Mouse (Mus musculus) liver, postnatal 0 days (tissue): Measurements from ENCODE around the gene Zdhhc23. TPM values are rescaled to one million over a fixed set of nuclear protein-coding genes. Genes with fewer than 3 reads are reported as not detected.

Source experiments
- ATAC-seq: fragments of 200-750 bp; cut with Nextera tagmentation; 2 replicates; pipeline ENCODE4 v1.8.0; 2017; ENCODE audit warnings: mild to moderate bottlenecking, moderate library complexity
- DNase-seq: peaks from one replicate; pipeline ENCODE4 v3.0.0-alpha.2; 2016
- H3K27ac ChIP-seq: fragments of 300-500 bp; sonication (generic); 2 replicates; pipeline ENCODE4 v1.5.1; 2014; ENCODE audit warnings: antibody characterized with exemption, moderate library complexity, mild to moderate bottlenecking, low read depth
- H3K27me3 ChIP-seq: fragments of 300-500 bp; sonication (generic); 2 replicates; pipeline ENCODE4 v1.6.1; 2014; ENCODE audit warnings: low read length, control low read depth, mixed read lengths; ENCODE audit not compliant: insufficient read depth
- H3K36me3 ChIP-seq: fragments of 300-500 bp; sonication (generic); replicated peaks from 2 replicates; pipeline ENCODE4 v1.6.1; 2014; ENCODE audit warnings: mild to moderate bottlenecking, control low read depth, low read length, moderate library complexity, mixed read lengths; ENCODE audit not compliant: insufficient read depth
- H3K4me1 ChIP-seq: fragments of 300-500 bp; sonication (generic); 2 replicates; pipeline ENCODE4 v1.6.1; 2014; ENCODE audit warnings: antibody characterized with exemption, mild to moderate bottlenecking, control low read depth; ENCODE audit not compliant: insufficient read depth
- H3K4me2 ChIP-seq: fragments of 300-500 bp; sonication (generic); 2 replicates; pipeline ENCODE4 v1.6.1; 2014; ENCODE audit warnings: low read depth, mild to moderate bottlenecking, low read length, moderate library complexity, mixed read lengths
- H3K4me3 ChIP-seq: fragments of 300-500 bp; sonication (generic); 2 replicates; pipeline ENCODE4 v1.5.1; 2014; ENCODE audit warnings: low read depth, low read length
- H3K9ac ChIP-seq: fragments of 300-500 bp; sonication (generic); replicated peaks from 2 replicates; pipeline ENCODE4 v1.6.1; 2014; ENCODE audit warnings: mild to moderate bottlenecking, moderate library complexity
- H3K9me3 ChIP-seq: fragments of 300-500 bp; sonication (generic); 2 replicates; pipeline ENCODE4 v1.6.1; 2016; ENCODE audit warnings: mild to moderate bottlenecking, control low read depth, low read length, mixed read lengths
- CTCF ChIP-seq: sonication (generic); IDR thresholded peaks from 2 replicates; pipeline ENCODE4 v1.5.1; 2016; ENCODE audit warnings: antibody characterized with exemption, low read depth
- EP300 ChIP-seq: IDR thresholded peaks from 2 replicates; pipeline ENCODE4 v1.6.1; 2016; ENCODE audit warnings: antibody characterized with exemption, low read depth, mild to moderate bottlenecking
- WGBS: fragments of 180-500 bp; shearing (Covaris S2); extraction: QIAGEN DNeasy Blood & Tissue Kit; methylation state at CpG from one replicate; pipeline ENCODE4 v1.1.7; 2014; ENCODE audit not compliant: insufficient replicate concordance; 5-methylcytosine and 5-hydroxymethylcytosine counted together
- polyA plus RNA-seq: library from polyadenylated mRNA; unstranded; fragments of >200 nt; fragmentation: Nextera tagmentation; extraction: Ambion mirVana; gene quantifications from 2 replicates; pipeline ENCODE4 v1.2.1, GENCODE M21; 2015

Zdhhc23 gene
- polyA plus RNA-seq, result 0.20 and 0.40 TPM in 2 replicates

DNA sequence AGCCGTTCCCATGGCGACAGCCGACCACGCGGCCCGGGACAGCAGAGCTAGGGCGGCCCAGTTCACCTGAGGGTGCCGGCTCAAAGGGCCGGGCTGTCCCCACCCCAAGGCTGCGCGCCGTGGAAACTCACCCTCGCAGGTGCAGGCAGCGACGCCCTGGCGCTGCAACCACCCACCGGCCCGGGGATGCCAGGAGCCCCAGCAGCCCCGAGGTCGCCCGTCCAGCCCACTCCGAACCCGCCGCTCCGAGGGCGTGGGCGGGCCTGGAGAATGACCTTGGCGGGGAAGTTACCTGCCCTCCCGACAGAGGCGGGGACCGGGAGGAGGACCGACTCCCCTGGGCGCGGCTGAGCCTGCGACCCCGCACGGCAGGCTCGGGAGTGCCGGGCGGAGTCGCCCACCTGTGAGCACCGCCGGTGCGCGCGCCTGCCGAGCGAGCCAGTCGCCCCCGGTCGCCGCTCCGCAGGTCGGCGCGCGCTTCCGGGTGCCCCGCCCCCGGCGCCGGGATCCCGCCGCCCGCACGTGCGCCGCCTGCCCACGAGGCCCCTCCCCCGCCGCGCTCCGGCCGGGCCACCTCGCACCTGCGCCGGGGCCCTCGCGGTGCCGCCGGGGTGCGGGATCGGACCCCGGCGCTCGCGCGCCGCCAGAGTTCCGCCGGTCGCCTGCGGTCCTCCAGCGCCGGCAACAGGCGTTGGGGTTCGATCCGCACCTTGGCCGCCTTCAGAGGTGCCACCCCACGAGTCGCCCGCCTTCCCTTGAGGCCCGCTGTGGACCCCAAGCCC lies at the start of gene Zdhhc23:
TSS of gene Zdhhc23 (minus strand) at position 464 of the 782 bp plus-strand sequence.
- TF ChIP-seq CTCF (no peak), EP300 (no peak)
- no peaks in the 10 kb centered on the region for H3K27me3 ChIP-seq
- peak within 1 kb of the TSS; percentile 62 for H3K4me3 ChIP-seq
- no peaks in the 10 kb centered on the region for H3K36me3 ChIP-seq
- H3K4me1 ChIP-seq, result peaks cover 4% of the 10 kb centered on the region
- WGBS, result under 1% methylated on average over 44 of the region's 103 CpGs
- peak; percentile 61 for DNase-seq
- H3K27ac ChIP-seq, result no peak within 1 kb of the TSS
- ATAC-seq, result peak; percentile 89
- H3K9ac ChIP-seq, result peak within 1 kb of the TSS; percentile 56
- peak within 1 kb of the TSS; percentile 95 for H3K4me2 ChIP-seq
- H3K9me3 ChIP-seq, result no peaks in the 10 kb centered on the region

DNA sequence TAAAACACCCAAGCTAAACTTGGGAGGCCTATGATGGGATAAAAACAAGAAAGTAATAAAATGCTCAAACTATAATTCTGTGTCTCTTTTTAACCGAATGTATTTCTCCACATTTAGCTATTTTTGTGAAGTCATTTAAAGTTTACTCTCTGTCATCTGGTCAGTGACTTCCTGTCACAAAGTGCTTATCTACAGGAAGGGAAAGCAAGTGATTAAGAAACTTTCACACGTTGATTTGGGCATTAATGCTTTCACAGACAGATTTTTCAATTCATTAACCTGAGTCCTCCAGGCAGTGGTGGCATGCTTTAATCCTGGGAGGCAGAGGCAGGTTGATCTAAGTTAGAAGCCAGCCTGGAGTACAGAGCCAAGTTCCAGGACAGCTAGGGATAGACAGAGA lies 49.7 kb upstream of the Zdhhc23 start:
- 0 out of 2 replicates have a peak, but pooled peaks cover 3% of the 10 kb centered on the region for H3K36me3 ChIP-seq
- WGBS, result 25% methylated on average over 2 of the region's 2 CpGs
- no peak overlapping the region for H3K27ac ChIP-seq
- no peak overlapping the region for H3K4me2 ChIP-seq
- H3K4me3 ChIP-seq, result no peak overlapping the region
- 0 out of 2 replicates have a peak, but pooled peaks cover 5% of the 10 kb centered on the region for H3K4me1 ChIP-seq
- no peak for ATAC-seq
- no peak for DNase-seq
- no peak overlapping the region for H3K9ac ChIP-seq
- no peaks in the 10 kb centered on the region for H3K9me3 ChIP-seq
- no peak for TF ChIP-seq CTCF
- no peak for TF ChIP-seq EP300
- no peaks in the 10 kb centered on the region for H3K27me3 ChIP-seq

DNA sequence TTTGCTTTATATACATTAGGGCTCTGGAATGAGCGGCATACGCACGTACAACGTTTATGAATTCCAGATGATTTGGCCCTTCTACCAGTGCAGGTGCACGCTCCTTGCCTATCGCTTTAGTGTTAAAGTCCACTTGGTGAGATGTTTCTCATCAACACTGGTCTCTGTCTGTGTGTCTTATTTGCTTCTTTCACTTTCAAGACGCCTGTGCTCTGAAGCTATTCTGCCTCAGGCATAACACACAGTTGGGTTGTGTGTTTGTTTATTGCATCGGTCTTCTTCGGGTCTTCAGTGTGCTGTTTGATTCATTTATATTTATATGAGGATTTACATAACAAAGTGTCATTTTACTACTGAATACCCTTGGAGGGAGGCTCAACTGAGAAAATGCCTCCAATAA lies 47.2 kb upstream of the Zdhhc23 start:
- WGBS, result 84% methylated on average over 9 of the region's 9 CpGs
- Histone ChIP-seq H3K9ac (no peak overlapping the region), H3K27ac (no peak overlapping the region), H3K27me3 (no peaks in the 10 kb centered on the region), H3K4me1 (0 out of 2 replicates have a peak, but pooled peaks cover 5% of the 10 kb centered on the region), H3K4me2 (no peak overlapping the region), H3K4me3 (no peak overlapping the region), H3K36me3 (0 out of 2 replicates have a peak, but pooled peaks cover 3% of the 10 kb centered on the region), H3K9me3 (no peaks in the 10 kb centered on the region)
- ATAC-seq (no peak), DNase-seq (no peak)
- TF ChIP-seq CTCF, result no peak
- no peak for TF ChIP-seq EP300

DNA sequence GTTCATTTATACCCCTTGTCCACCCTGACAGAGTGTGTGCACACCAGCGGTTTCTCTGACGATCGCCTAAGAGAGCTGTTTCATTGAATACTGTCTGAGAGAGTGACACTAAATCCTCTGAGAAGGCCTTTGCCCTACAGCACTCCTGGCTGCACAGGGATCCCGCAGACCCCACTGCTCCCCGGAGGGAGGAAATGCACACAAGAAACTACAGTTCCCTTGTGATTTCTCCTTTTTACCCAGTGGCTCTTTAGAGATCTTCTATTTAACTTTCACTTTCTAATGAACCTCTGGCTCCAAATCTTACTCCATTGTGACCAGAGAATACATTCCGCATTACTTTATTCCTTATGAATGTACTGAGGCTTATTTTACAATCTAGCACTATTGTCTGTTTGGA lies 46.6 kb upstream of the Zdhhc23 start:
- ATAC-seq, result no peak

DNA sequence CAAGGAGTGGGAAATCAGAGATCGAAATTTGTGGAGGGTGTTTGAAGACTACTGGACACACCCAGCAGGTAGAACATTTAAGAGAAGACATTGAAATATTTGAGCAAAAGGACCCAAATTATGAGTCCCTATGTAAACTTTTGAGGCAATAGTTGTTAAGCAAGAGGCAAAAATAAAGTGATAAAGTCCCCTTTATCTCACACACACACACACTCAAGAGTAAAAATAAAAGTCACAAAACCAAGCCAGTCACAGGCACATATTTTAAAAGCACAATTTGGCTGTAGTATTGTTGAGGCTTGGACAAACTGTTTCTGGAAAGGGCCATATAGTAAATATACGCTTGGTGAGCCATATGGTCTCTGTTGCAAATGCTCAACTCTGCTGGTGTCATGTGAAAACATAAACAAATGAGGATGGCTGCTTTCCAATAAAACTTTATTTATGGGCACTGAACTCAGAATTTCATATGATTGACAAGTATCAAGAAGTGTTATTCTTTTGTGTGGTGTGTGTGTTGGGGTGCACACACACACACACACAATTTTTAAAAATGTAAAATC lies 39.5 kb upstream of the Zdhhc23 start:
- peaks cover 27% of the 10 kb centered on the region for H3K4me1 ChIP-seq
- TF ChIP-seq EP300 (no peak; the same call in 1 of the 2 replicates), CTCF (no peak)
- peak overlapping the region; percentile 58 for H3K4me2 ChIP-seq
- DNase-seq (no peak), ATAC-seq (no peak)
- 0 out of 2 replicates have a peak overlapping the region, but pooled peaks have one; percentile 8 for H3K9ac ChIP-seq
- H3K27me3 ChIP-seq, result no peaks in the 10 kb centered on the region
- H3K4me3 ChIP-seq, result no peak overlapping the region
- H3K27ac ChIP-seq, result peak overlapping the region; percentile 87
- WGBS, result 56% methylated on average over 2 of the region's 2 CpGs
- H3K9me3 ChIP-seq, result no peaks in the 10 kb centered on the region
- no peaks in the 10 kb centered on the region for H3K36me3 ChIP-seq

More for the DNA sequence above, 46.6 kb upstream of the Zdhhc23 start:
- H3K27ac ChIP-seq, result 0 out of 2 replicates have a peak overlapping the region, but pooled peaks have one; percentile 23
- no peaks in the 10 kb centered on the region for H3K9me3 ChIP-seq
- WGBS, result 40% methylated on average over 6 of the region's 6 CpGs
- H3K4me3 ChIP-seq, result no peak overlapping the region
- H3K4me2 ChIP-seq, result peak overlapping the region; percentile 42
- H3K9ac ChIP-seq, result no peak overlapping the region
- H3K4me1 ChIP-seq, result 0 out of 2 replicates have a peak, but pooled peaks cover 5% of the 10 kb centered on the region
- H3K27me3 ChIP-seq, result no peaks in the 10 kb centered on the region
- TF ChIP-seq CTCF (no peak), EP300 (no peak)
- no peak for DNase-seq
- H3K36me3 ChIP-seq, result 0 out of 2 replicates have a peak, but pooled peaks cover 3% of the 10 kb centered on the region

DNA sequence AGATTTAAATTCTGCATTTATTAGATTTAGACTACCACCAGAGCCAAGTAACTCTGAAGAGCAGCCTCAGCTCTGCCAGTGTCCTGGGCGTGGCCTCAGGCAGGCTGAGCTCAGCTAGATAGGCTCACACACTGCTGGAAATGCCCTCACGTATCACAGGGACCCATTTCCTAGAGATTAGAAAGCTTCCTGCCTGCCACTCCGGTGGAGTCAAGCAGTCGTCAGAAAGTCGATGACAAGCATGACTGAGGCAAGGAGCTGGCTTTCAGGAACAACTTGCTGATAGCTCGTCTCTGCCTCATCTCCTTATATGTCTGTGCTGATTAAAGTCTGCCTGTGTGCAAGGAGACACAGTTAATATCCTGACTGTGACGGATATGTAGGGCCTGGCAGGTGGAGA lies 38.8 kb upstream of the Zdhhc23 start:
- H3K9me3 ChIP-seq, result no peaks in the 10 kb centered on the region
- peak overlapping the region; percentile 8; the same call in 1 of the 2 replicates for H3K9ac ChIP-seq
- H3K27me3 ChIP-seq, result no peaks in the 10 kb centered on the region
- H3K27ac ChIP-seq, result peak overlapping the region; percentile 87
- no peaks in the 10 kb centered on the region for H3K36me3 ChIP-seq
- DNase-seq, result peak; percentile 53
- H3K4me1 ChIP-seq, result peaks cover 27% of the 10 kb centered on the region
- WGBS, result 18% methylated on average over 7 of the region's 7 CpGs
- H3K4me3 ChIP-seq, result no peak overlapping the region
- no peak for TF ChIP-seq CTCF
- TF ChIP-seq EP300, result peak; percentile 57; the same call in 1 of the 2 replicates
- ATAC-seq, result peak; percentile 76
- peak overlapping the region; percentile 58 for H3K4me2 ChIP-seq
